Mouse (Mus musculus) hindbrain, embryonic 15.5 days (tissue): Measurements from ENCODE around the gene Dtx1. TPM values are rescaled to one million over a fixed set of nuclear protein-coding genes. Genes with fewer than 3 reads are reported as not detected.
A peak's percentile ranks its signal among the peaks of the same experiment; 100 is the strongest.

Source experiments
- ATAC-seq: fragments of 200-750 bp; cut with Nextera tagmentation; 2 replicates; pipeline ENCODE4 v1.8.0; 2017; ENCODE audit warnings: low read depth, moderate number of reproducible peaks, moderate TSS enrichment; ENCODE audit not compliant: low FRiP score
- H3K27ac ChIP-seq: fragments of 300-500 bp; sonication (generic); replicated peaks from 2 replicates; pipeline ENCODE4 v1.5.1; 2015; ENCODE audit warnings: mild to moderate bottlenecking, inconsistent platforms
- H3K27me3 ChIP-seq: fragments of 300-500 bp; sonication (generic); 2 replicates; pipeline ENCODE4 v1.6.1; 2015; ENCODE audit warnings: control low read depth, inconsistent platforms
- H3K36me3 ChIP-seq: fragments of 300-500 bp; sonication (generic); 2 replicates; pipeline ENCODE4 v1.6.1; 2015; ENCODE audit warnings: control low read depth, inconsistent platforms
- H3K4me1 ChIP-seq: fragments of 300-500 bp; sonication (generic); replicated peaks from 2 replicates; pipeline ENCODE4 v1.6.1; 2015; ENCODE audit warnings: control low read depth, inconsistent platforms
- H3K4me2 ChIP-seq: fragments of 300-500 bp; sonication (generic); 2 replicates; pipeline ENCODE4 v1.6.1; 2015; ENCODE audit warnings: moderate library complexity, mild to moderate bottlenecking, inconsistent platforms
- H3K4me3 ChIP-seq: fragments of 300-500 bp; sonication (generic); 2 replicates; pipeline ENCODE4 v1.5.1; 2015; ENCODE audit warnings: mild to moderate bottlenecking, inconsistent platforms
- H3K9ac ChIP-seq: fragments of 300-500 bp; sonication (generic); 2 replicates; pipeline ENCODE4 v1.6.1; 2015; ENCODE audit warnings: inconsistent platforms
- H3K9me3 ChIP-seq: fragments of 300-500 bp; sonication (generic); 2 replicates; pipeline ENCODE4 v1.6.1; 2016; ENCODE audit warnings: control low read depth, inconsistent platforms
- WGBS: fragments of 180-500 bp; shearing (Covaris S2); methylation state at CpG from one replicate; pipeline ENCODE4 v1.1.7; 2015; 5-methylcytosine and 5-hydroxymethylcytosine counted together
- polyA plus RNA-seq: library from polyadenylated mRNA; unstranded; fragments of >200 nt; fragmentation: Nextera tagmentation; extraction: Ambion mirVana; gene quantifications from 2 replicates; pipeline ENCODE4 v1.2.1, GENCODE M21; 2015

The Dtx1 gene
- polyA plus RNA-seq, 1 experiment from 2014 or later, result 69.9 TPM

DNA sequence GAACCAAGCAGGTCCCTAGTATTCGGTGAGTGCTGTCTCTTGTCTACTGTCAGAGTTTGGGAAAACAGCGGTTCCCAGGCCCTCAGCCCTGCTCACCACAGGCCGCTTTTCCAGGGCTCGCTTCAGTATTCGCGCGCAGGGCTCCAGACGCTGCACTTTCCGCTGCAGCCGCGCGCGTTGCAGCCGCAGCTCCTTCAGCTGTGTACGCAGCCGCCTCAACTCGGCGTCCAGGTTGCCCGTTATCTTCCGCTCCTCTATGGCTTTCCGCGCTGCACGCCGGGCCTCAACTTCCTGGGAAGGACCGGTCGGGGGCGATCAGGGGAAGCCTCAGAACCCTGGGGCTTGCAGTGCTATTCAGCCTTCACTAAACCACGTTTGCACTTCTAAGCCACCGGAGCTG is 80.6 kb downstream of the Dtx1 start:
- no peak for ATAC-seq
- 9% methylated on average over 29 of the region's 29 CpGs for WGBS
- Histone ChIP-seq H3K27ac (no peak overlapping the region), H3K36me3 (peaks cover 17% of the 10 kb centered on the region), H3K27me3 (peaks cover 9% of the 10 kb centered on the region), H3K4me2 (peak overlapping the region; percentile 46), H3K4me1 (peaks cover 7% of the 10 kb centered on the region; the same call in 1 of the 2 replicates), H3K9me3 (no peaks in the 10 kb centered on the region), H3K9ac (no peak overlapping the region), H3K4me3 (no peak overlapping the region; the same call in 1 of the 2 replicates)

Other genes starting within 250 kb of the Dtx1 start
- 6.5 and 6.9 TPM in 2 replicates for gene Sdsl, start 239.1 kb downstream of the Dtx1 start, polyA plus RNA-seq
- gene Sds, start 235.4 kb downstream of the Dtx1 start, polyA plus RNA-seq, result not detected in 2 replicates
- gene Plbd2, start 208.3 kb downstream of the Dtx1 start, polyA plus RNA-seq, result 35.9 and 39.0 TPM in 2 replicates
- gene Slc8b1, start 200.8 kb downstream of the Dtx1 start, polyA plus RNA-seq, result 2.4 and 2.9 TPM in 2 replicates
- 18.1 and 19.7 TPM in 2 replicates for gene Tpcn1, start 123.3 kb downstream of the Dtx1 start, polyA plus RNA-seq
- 1.6 and 2.3 TPM in 2 replicates for gene Iqcd, start 122.9 kb downstream of the Dtx1 start, polyA plus RNA-seq
- 28.7 and 31.1 TPM in 2 replicates for gene Rita1, start 99.3 kb downstream of the Dtx1 start, polyA plus RNA-seq
- 37.9 and 41.3 TPM in 2 replicates for gene Ddx54, start 99.2 kb downstream of the Dtx1 start, polyA plus RNA-seq
- gene Cfap73, start 77.7 kb downstream of the Dtx1 start, polyA plus RNA-seq, result 0.71 and 0.83 TPM in 2 replicates
- 0.78 and 0.92 TPM in 2 replicates for gene Rasal1, start 63.1 kb downstream of the Dtx1 start, polyA plus RNA-seq
- 0.27 and 0.84 TPM in 2 replicates for gene Oas2, start 37.9 kb upstream of the Dtx1 start, polyA plus RNA-seq
- 1.1 TPM in 2 replicates for gene Oas3, start 65.7 kb upstream of the Dtx1 start, polyA plus RNA-seq
- 0.39 and 0.72 TPM in 2 replicates for gene Oas1e, start 83.6 kb upstream of the Dtx1 start, polyA plus RNA-seq
- 0.32 and 0.46 TPM in 2 replicates for gene Oas1c, start 100.6 kb upstream of the Dtx1 start, polyA plus RNA-seq
- not detected in 2 replicates for gene Oas1f, start 135.4 kb upstream of the Dtx1 start, polyA plus RNA-seq
- not detected in 2 replicates for gene Oas1h, start 149.5 kb upstream of the Dtx1 start, polyA plus RNA-seq
- 0.13 and 0.79 TPM in 2 replicates for gene Oas1g, start 175.7 kb upstream of the Dtx1 start, polyA plus RNA-seq
- gene Oas1a, start 195.6 kb upstream of the Dtx1 start, polyA plus RNA-seq, result 1.3 and 2.4 TPM in 2 replicates
- 0.14 TPM in 1 of 2 replicates, not detected in the other for gene Oas1d, start 202.6 kb upstream of the Dtx1 start, polyA plus RNA-seq